Mouse (Mus musculus): ENCODE measurements around the gene Elac2.

DNA sequence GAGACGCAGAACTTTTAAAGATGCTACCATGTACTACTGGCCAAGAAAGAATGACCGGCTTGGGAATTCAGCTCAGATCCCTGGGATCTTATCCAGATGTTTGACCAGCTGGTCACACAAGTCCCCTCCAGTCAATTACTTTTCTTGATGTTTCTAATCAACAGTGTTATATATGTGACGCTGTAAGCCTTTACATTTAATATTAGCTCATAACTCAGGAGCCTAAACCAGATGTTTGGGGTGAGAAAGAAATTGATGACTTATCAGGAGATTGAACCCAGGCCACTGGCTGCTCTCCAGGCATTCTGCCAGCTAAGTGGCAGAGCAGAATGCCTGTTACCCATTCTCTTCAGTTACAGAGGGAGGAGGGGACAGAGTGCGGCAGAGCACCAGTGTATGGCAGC lies 9.9 kb upstream of the Elac2 start:
- TF ChIP-seq CHD2 (IDR thresholded peaks at IDR 0.05; ENCODE audit: low read length) (no peak), CTCF (conservative IDR thresholded peaks at IDR 0.05 in 1 of 2, IDR thresholded peaks at IDR 0.05 in 1 of 2; ENCODE audit: low read depth in 2 of 2, low read length in 2 of 2) (no peak), POLR2A (IDR thresholded peaks at IDR 0.05; ENCODE audit: low read depth, low read length) (no peak), SIN3A (IDR thresholded peaks at IDR 0.05; ENCODE audit: low read length) (no peak), HCFC1 (IDR thresholded peaks at IDR 0.05; ENCODE audit: low read depth, low read length) (no peak), USF2 (conservative IDR thresholded peaks at IDR 0.05; ENCODE audit: low read depth, low read length) (no peak)
